Mouse (Mus musculus): ENCODE measurements around the gene Atp4a. TPM values are rescaled to one million over a fixed set of nuclear protein-coding genes. Genes with fewer than 3 reads are reported as not detected.

Gene Atp4a
- polyA plus RNA-seq, 1 experiment, result not detected

DNA sequence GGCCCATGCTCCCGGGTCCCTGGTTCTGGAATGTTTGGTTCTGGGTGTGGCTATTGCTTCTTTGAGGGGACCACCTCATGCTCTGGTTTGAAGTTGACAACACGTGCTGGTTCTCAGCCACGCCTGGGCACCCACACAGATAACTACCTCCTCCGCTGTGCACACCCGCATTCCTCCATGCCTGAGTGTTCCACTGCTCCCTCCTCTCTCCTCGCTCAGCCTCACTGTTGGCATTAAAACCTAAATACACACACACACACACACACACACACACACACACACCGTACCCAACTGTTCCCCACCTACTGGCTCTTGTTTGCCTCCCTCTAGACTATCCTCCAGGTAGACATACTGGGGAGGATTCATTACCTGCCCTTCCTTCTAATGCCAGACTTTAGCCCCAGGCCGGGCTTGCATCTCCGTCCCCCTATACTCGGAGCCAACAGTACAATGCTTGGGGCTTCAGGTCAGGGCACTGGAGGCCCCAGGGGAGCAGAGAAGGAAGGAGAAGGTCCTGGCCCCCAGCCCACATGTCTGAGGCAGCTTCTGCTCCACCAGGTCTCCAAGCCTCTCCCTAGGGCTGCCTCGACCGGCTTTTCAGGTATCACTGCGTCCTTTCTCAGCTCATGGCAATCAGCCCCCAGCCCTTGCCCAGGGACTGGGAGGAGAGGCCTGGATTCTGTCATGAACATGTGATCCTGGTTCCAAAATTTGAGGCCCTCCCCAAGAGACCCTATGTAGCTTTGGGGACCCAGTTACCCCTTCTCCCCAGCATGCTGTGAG is 38.0 kb downstream of the Atp4a start:
- Histone ChIP-seq H3K27me3 (ENCODE audit: control insufficient read depth) (no peaks in the 10 kb centered on the region; the same call in 1 of the 2 replicates), H3K36me3 (ENCODE audit: control insufficient read depth) (no peaks in the 10 kb centered on the region)
- TF ChIP-seq GATA1 (IDR thresholded peaks at IDR 0.05; ENCODE audit: low read length) (no peak), TAL1 (IDR thresholded peaks at IDR 0.05; ENCODE audit: low read length) (no peak)

DNA sequence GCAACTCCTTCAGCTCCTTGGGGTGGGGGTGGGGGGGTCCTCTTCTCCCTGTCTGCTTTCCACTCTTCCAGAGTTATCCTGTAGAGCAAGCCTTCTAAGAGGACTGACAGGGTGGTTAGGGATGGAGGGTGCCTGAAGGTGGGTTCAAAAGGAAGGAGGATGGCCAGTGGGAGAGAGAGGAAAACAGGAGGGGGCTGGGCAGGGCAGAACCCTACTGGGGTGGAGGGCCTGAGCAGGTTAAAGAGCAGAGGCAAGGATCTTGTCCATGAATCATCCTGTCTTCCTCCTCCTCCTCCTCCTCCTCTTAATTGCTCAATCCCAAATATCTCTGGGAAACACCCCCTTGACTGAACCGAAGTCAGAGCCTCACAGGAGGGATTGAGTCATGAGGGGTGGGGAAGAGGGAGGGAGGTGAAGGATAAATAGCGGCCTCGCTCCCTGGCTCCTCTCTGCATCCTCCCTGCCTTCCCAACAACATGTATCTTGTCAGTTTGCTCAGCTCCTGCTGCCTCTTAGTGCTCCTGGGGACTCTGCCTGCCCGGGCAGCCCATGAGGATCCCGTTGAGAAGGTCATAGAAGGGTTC is 39.2 kb downstream of the Atp4a start, which contains the start of gene Sbsn:
TSS of gene Sbsn (plus strand) at position 386 of the 584 bp plus-strand sequence.
- no peak within 1 kb of the TSS for H3K4me3 ChIP-seq (replicated peaks)
- H3K36me3 ChIP-seq (ENCODE audit: control insufficient read depth), result no peaks in the 10 kb centered on the region
- TF ChIP-seq GATA1 (IDR thresholded peaks at IDR 0.05; ENCODE audit: low read length), result no peak
- TF ChIP-seq TAL1 (IDR thresholded peaks at IDR 0.05; ENCODE audit: low read length), result no peak
- H3K9me3 ChIP-seq (ENCODE audit: control insufficient read depth, low read length), result peaks cover 9% of the 10 kb centered on the region
- H3K4me1 ChIP-seq (ENCODE audit: control insufficient read depth), result no peaks in the 10 kb centered on the region
- H3K27me3 ChIP-seq (ENCODE audit: control insufficient read depth), result no peaks in the 10 kb centered on the region; the same call in 1 of the 2 replicates

More for the DNA sequence above, 38.0 kb downstream of the Atp4a start:
- Histone ChIP-seq H3K4me1 (ENCODE audit: control insufficient read depth) (no peaks in the 10 kb centered on the region), H3K4me3 (replicated peaks) (no peak overlapping the region), H3K9me3 (ENCODE audit: control insufficient read depth, low read length) (peaks cover 6% of the 10 kb centered on the region)

DNA sequence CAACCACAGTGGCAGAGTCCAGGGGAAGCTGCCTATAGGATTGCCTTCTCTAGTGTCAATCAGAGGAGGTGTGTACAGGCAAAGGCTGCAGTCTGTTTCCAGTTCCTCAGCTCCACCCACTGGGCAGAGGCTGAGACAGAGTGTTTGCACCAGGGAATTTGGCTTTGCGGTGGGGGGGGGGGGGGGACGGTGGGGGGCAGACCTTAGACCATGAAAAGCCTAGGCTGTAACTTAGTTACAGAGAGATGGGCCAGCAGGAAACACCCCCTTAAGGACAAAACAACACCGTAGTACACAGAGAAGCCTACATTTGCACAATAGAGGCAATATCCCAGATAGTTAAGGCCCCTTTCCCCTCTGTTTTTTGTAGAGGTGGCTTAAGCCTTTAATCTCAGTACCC is 45.0 kb downstream of the Atp4a start:
- no peaks in the 10 kb centered on the region; the same call in 1 of the 2 replicates for H3K27me3 ChIP-seq (ENCODE audit: control insufficient read depth)
- peaks cover 3% of the 10 kb centered on the region for H3K4me1 ChIP-seq (ENCODE audit: control insufficient read depth)
- peaks cover 9% of the 10 kb centered on the region for H3K9me3 ChIP-seq (ENCODE audit: control insufficient read depth, low read length)
- TF ChIP-seq GATA1 (IDR thresholded peaks at IDR 0.05; ENCODE audit: low read length), result no peak
- no peak for TF ChIP-seq TAL1 (IDR thresholded peaks at IDR 0.05; ENCODE audit: low read length)
- no peak overlapping the region for H3K4me3 ChIP-seq (replicated peaks)
- no peaks in the 10 kb centered on the region for H3K36me3 ChIP-seq (ENCODE audit: control insufficient read depth)

DNA sequence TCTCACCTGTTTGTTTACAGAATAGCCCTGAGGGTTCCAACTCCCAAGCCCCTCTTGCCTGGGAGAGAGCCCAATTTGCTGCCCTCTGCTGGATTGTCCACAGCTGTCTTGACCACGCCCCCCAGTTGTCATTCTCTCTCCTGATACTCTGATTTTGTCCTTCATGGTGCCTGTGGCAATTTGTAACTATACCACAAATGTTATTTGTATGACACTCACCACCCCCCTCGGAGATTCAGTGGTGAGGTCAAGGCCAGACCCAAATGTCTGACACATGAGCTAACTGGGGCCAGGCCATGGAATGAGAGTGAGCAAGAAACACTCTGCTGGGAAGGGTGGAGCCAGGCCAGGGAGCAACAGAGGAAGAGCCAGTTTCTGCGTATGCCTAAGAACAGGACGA is 46.8 kb downstream of the Atp4a start:
- Histone ChIP-seq H3K27me3 (ENCODE audit: control insufficient read depth) (no peaks in the 10 kb centered on the region; the same call in none of the 2 replicates), H3K4me1 (ENCODE audit: control insufficient read depth) (peaks cover 5% of the 10 kb centered on the region), H3K4me3 (replicated peaks) (no peak overlapping the region), H3K36me3 (ENCODE audit: control insufficient read depth) (no peaks in the 10 kb centered on the region), H3K9me3 (ENCODE audit: control insufficient read depth, low read length) (peaks cover 9% of the 10 kb centered on the region)
- TF ChIP-seq GATA1 (IDR thresholded peaks at IDR 0.05; ENCODE audit: low read length) (no peak), TAL1 (IDR thresholded peaks at IDR 0.05; ENCODE audit: low read length) (no peak)

DNA sequence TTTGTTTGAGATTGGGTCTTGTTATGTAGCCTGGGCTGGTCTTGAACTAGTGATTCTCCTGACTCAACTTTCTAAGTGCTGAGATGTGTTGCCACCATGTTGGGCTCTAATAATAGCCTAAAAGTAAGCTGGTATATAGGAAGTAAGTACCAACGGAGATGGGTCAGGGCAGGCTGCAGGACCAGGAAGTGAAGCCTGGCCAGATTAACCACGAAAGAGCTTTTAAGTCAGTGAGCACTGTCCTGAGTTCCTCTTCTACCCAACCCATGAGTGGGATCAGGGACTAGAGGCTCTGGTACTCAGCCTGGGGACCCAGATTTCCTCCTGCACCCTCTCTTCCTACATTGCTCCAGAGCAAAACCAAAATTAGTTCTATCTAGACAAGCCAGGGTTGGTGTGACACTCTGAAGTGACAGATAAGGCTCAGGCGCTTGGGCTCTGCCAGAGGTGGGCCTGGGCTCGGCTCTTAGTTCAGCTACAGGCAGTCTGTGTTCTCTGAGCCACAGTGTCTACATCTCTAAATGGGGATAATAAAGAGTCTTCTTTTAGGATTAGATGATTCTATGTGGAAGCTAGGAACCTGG is 49.9 kb downstream of the Atp4a start:
- H3K4me3 ChIP-seq (replicated peaks), result no peak overlapping the region
- H3K27me3 ChIP-seq (ENCODE audit: control insufficient read depth), result peaks cover 2% of the 10 kb centered on the region; the same call in 1 of the 2 replicates
- peaks cover 5% of the 10 kb centered on the region for H3K4me1 ChIP-seq (ENCODE audit: control insufficient read depth)
- TF ChIP-seq GATA1 (IDR thresholded peaks at IDR 0.05; ENCODE audit: low read length) (no peak), TAL1 (IDR thresholded peaks at IDR 0.05; ENCODE audit: low read length) (no peak)
- no peaks in the 10 kb centered on the region for H3K36me3 ChIP-seq (ENCODE audit: control insufficient read depth)
- H3K9me3 ChIP-seq (ENCODE audit: control insufficient read depth, low read length), result no peaks in the 10 kb centered on the region

DNA sequence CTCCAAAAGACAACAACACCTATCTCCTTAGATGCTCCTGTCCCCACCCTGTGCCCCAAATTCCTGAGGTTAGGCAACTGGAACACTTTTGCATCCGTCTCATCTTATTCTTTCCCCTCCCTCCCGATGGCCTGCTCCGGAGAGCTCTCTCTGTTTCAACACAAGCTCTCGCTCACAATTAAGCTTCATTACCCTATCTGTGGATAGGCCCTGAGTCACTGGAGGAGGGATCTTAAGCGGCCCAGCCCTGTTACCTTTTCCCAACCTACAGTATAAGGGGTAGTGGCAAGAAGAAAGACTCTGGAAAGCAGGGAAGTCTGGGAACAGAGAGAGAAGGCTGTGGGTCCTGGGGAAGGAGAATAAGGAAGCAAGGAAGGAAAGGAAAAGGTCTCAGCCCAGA is 51.4 kb downstream of the Atp4a start, which contains the start of gene Dmkn:
TSS of gene Dmkn (plus strand) at position 301 of the 400 bp plus-strand sequence.
- no peak within 1 kb of the TSS for H3K4me3 ChIP-seq (replicated peaks)
- peaks cover 5% of the 10 kb centered on the region for H3K4me1 ChIP-seq (ENCODE audit: control insufficient read depth)
- peaks cover 2% of the 10 kb centered on the region; the same call in 1 of the 2 replicates for H3K27me3 ChIP-seq (ENCODE audit: control insufficient read depth)
- H3K9me3 ChIP-seq (ENCODE audit: control insufficient read depth, low read length), result no peaks in the 10 kb centered on the region
- TF ChIP-seq TAL1 (IDR thresholded peaks at IDR 0.05; ENCODE audit: low read length), result no peak
- no peak for TF ChIP-seq GATA1 (IDR thresholded peaks at IDR 0.05; ENCODE audit: low read length)
- H3K36me3 ChIP-seq (ENCODE audit: control insufficient read depth), result no peaks in the 10 kb centered on the region

DNA sequence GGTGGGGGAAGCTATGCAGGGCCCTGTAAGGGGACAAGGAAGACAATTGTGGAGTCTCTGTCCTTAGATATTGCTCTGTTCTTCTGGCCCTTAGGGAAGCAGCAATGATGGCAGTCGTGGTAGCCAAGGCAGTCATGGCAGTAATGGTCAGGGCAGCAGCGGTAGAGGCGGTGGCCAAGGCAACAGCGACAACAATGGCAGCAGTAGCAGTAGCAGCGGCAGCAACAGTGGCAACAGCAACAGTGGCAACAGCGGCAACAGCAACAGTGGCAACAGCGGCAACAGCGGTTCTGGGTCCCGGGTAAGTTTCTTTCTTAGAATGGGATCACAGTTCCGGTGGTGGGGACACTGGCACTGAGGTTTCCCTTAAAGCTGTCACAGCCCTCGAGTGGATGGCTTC is 53.2 kb downstream of the Atp4a start:
- no peaks in the 10 kb centered on the region for H3K36me3 ChIP-seq (ENCODE audit: control insufficient read depth)
- peaks cover 2% of the 10 kb centered on the region; the same call in 1 of the 2 replicates for H3K27me3 ChIP-seq (ENCODE audit: control insufficient read depth)
- TF ChIP-seq TAL1 (IDR thresholded peaks at IDR 0.05; ENCODE audit: low read length), result no peak
- TF ChIP-seq GATA1 (IDR thresholded peaks at IDR 0.05; ENCODE audit: low read length), result no peak
- H3K9me3 ChIP-seq (ENCODE audit: control insufficient read depth, low read length), result no peaks in the 10 kb centered on the region
- H3K4me3 ChIP-seq (replicated peaks), result no peak overlapping the region
- H3K4me1 ChIP-seq (ENCODE audit: control insufficient read depth), result peaks cover 5% of the 10 kb centered on the region

DNA sequence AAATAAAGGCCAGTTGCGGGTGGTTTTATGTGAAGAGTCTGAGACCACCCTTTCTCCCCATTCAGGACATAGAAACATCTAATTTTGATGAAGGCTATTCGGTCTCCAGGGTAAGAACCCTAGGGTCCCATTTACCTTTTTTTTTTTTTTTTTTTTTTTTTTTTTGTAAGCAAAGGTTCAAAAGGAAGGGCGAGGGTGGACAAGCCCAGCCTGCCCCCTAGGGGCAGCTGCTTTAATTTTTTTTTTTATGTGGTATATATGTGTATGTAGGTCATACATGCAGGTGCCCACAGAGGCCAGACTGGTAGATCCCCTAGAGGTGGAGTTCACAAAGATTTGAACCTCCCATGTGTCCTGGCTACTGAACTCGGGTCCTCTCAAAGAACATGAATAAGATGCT is 54.4 kb downstream of the Atp4a start:
- Histone ChIP-seq H3K36me3 (ENCODE audit: control insufficient read depth) (no peaks in the 10 kb centered on the region), H3K4me3 (replicated peaks) (no peak overlapping the region), H3K9me3 (ENCODE audit: control insufficient read depth, low read length) (no peaks in the 10 kb centered on the region), H3K4me1 (ENCODE audit: control insufficient read depth) (peaks cover 5% of the 10 kb centered on the region), H3K27me3 (ENCODE audit: control insufficient read depth) (peaks cover 2% of the 10 kb centered on the region; the same call in 1 of the 2 replicates)
- TF ChIP-seq TAL1 (IDR thresholded peaks at IDR 0.05; ENCODE audit: low read length) (no peak), GATA1 (IDR thresholded peaks at IDR 0.05; ENCODE audit: low read length) (no peak)

DNA sequence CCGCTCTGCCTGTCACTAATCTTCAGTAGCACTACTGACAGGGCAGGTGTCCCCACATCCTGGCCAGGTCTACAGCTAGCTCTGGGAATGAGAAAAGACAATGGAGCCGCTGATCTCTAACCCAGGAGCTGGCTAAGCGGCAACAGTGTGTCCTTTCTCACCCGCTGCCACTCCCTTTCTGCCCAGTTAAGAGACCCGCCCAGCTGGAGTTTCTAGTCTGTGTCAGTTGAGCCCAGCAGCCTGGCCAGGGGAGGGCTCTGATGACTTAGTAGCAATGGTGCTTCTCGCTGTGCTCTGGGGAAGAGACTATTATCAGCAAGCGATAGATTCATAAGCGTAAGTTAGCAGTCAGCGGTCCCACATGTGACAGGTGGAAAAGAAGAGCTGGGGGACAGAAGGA is 57.2 kb downstream of the Atp4a start:
- Histone ChIP-seq H3K36me3 (ENCODE audit: control insufficient read depth) (no peaks in the 10 kb centered on the region), H3K27me3 (ENCODE audit: control insufficient read depth) (0 out of 2 replicates have a peak, but pooled peaks cover 2% of the 10 kb centered on the region), H3K4me1 (ENCODE audit: control insufficient read depth) (no peaks in the 10 kb centered on the region), H3K4me3 (replicated peaks) (no peak overlapping the region), H3K9me3 (ENCODE audit: control insufficient read depth, low read length) (no peaks in the 10 kb centered on the region)
- no peak for TF ChIP-seq TAL1 (IDR thresholded peaks at IDR 0.05; ENCODE audit: low read length)
- TF ChIP-seq GATA1 (IDR thresholded peaks at IDR 0.05; ENCODE audit: low read length), result no peak

Other genes starting within 250 kb of the Atp4a start
- gene Prodh2, start 218.6 kb upstream of the Atp4a start, polyA plus RNA-seq (2012), result 0.11 and 0.36 TPM in 2 replicates
- gene Arhgap33, start 177.1 kb upstream of the Atp4a start, polyA plus RNA-seq (2012), result 11.7 and 13.0 TPM in 2 replicates
- 3.7 and 6.8 TPM in 2 replicates for gene Hspb6, start 160.0 kb upstream of the Atp4a start, polyA plus RNA-seq (2012)
- 1.9 and 2.3 TPM in 2 replicates for gene Proser3, start 159.9 kb upstream of the Atp4a start, polyA plus RNA-seq (2012)
- gene Lin37, start 152.4 kb upstream of the Atp4a start, polyA plus RNA-seq (2012), result 14.5 and 17.0 TPM in 2 replicates
- gene U2af1l4, start 148.9 kb upstream of the Atp4a start, polyA plus RNA-seq (2012), result 5.6 and 7.7 TPM in 2 replicates
- 0.15 and 0.18 TPM in 2 replicates for gene Gm49396, start 148.9 kb upstream of the Atp4a start, polyA plus RNA-seq (2012)
- gene Psenen, start 148.6 kb upstream of the Atp4a start, polyA plus RNA-seq (2012), result 8.0 and 8.9 TPM in 2 replicates
- 0.61 and 1.5 TPM in 2 replicates for gene Igflr1, start 146.8 kb upstream of the Atp4a start, polyA plus RNA-seq (2012)
- gene Kmt2b, start 123.5 kb upstream of the Atp4a start, polyA plus RNA-seq (2012), result 5.2 and 6.8 TPM in 2 replicates
- gene Zbtb32, start 113.3 kb upstream of the Atp4a start, polyA plus RNA-seq (2012), result 0.07 and 0.20 TPM in 2 replicates
- 0.10 and 0.14 TPM in 2 replicates for gene Upk1a, start 99.4 kb upstream of the Atp4a start, polyA plus RNA-seq (2012)
- 15.7 and 23.9 TPM in 2 replicates for gene Cox6b1, start 86.1 kb upstream of the Atp4a start, polyA plus RNA-seq (2012)
- not detected in 2 replicates for gene Etv2, start 76.4 kb upstream of the Atp4a start, polyA plus RNA-seq (2012)
- 22.7 and 23.2 TPM in 2 replicates for gene Rbm42, start 61.9 kb upstream of the Atp4a start, polyA plus RNA-seq (2012)
- gene Haus5, start 47.2 kb upstream of the Atp4a start, polyA plus RNA-seq (2012), result 2.9 and 5.4 TPM in 2 replicates
- not detected in 2 replicates for gene Pmis2, start 40.6 kb upstream of the Atp4a start, polyA plus RNA-seq (2012)
- gene 2200002J24Rik, start 13.3 kb upstream of the Atp4a start, polyA plus RNA-seq (2012), result not detected in 2 replicates
- gene Tmem147, start 17.3 kb downstream of the Atp4a start, polyA plus RNA-seq (2012), result 1.3 and 1.6 TPM in 2 replicates
- not detected in 2 replicates for gene Gapdhs, start 31.5 kb downstream of the Atp4a start, polyA plus RNA-seq (2012)
- 0.15 TPM in 1 of 2 replicates, not detected in the other for gene Sbsn, start 39.3 kb downstream of the Atp4a start, polyA plus RNA-seq (2012)
- not detected in 2 replicates for gene Dmkn, start 51.5 kb downstream of the Atp4a start, polyA plus RNA-seq (2012)
- gene Krtdap, start 75.7 kb downstream of the Atp4a start, polyA plus RNA-seq (2012), result not detected in 2 replicates
- 0.08 TPM in 1 of 2 replicates, not detected in the other for gene Ffar2, start 111.6 kb downstream of the Atp4a start, polyA plus RNA-seq (2012)
- gene Ffar3, start 144.0 kb downstream of the Atp4a start, polyA plus RNA-seq (2012), result 0.02 TPM in 1 of 2 replicates, not detected in the other
- not detected in 2 replicates for gene Ffar1, start 149.4 kb downstream of the Atp4a start, polyA plus RNA-seq (2012)
- not detected in 2 replicates for gene Cd22, start 168.1 kb downstream of the Atp4a start, polyA plus RNA-seq (2012)
- 0.03 TPM in 1 of 2 replicates, not detected in the other for gene Mag, start 202.7 kb downstream of the Atp4a start, polyA plus RNA-seq (2012)
- not detected in 2 replicates for gene Hamp2, start 212.5 kb downstream of the Atp4a start, polyA plus RNA-seq (2012)
- not detected in 2 replicates for gene Hamp, start 231.8 kb downstream of the Atp4a start, polyA plus RNA-seq (2012)
- gene Usf2, start 244.6 kb downstream of the Atp4a start, polyA plus RNA-seq (2012), result 30.7 and 40.4 TPM in 2 replicates